Mouse (Mus musculus) myocyte (in vitro differentiated cells): ENCODE measurements at regions not wholly inside any gene's neighbourhood (a gene's known extent, or its start where the extent isn't known, plus 50 kb on each side); places are given as distances from the start of the nearest gene placed in this dataset.

Source experiments
- H3K27me3 ChIP-seq: one replicate; pipeline ENCODE4 v1.6.1; 2011; ENCODE audit not compliant: control insufficient read depth, insufficient read depth, insufficient read length
- H3K36me3 ChIP-seq: one replicate; pipeline ENCODE4 v1.6.1; 2011; ENCODE audit not compliant: control insufficient read depth, insufficient read depth
- H3K4me2 ChIP-seq: one replicate; pipeline ENCODE4 v1.6.1; 2011; ENCODE audit warnings: low read depth, control low read depth
- H3K4me3 ChIP-seq: one replicate; pipeline ENCODE4 v1.5.1; 2011; ENCODE audit warnings: mild to moderate bottlenecking, control low read depth, moderate library complexity
- H3K79me2 ChIP-seq: one replicate; pipeline ENCODE4 v1.6.1; 2011; ENCODE audit not compliant: control insufficient read depth, insufficient read depth
- H3ac ChIP-seq: one replicate; pipeline ENCODE4 v1.6.1; 2011; ENCODE audit not compliant: control insufficient read depth, insufficient read length
- CEBPB ChIP-seq: IDR thresholded peaks from 2 replicates; pipeline ENCODE4 v1.6.1; 2011; ENCODE audit warnings: mild to moderate bottlenecking, moderate library complexity; ENCODE audit not compliant: poor library complexity, insufficient read depth, severe bottlenecking
- E2F4 ChIP-seq: IDR thresholded peaks from one replicate; pipeline ENCODE4 v1.6.1; 2011; ENCODE audit warnings: mild to moderate bottlenecking, control low read depth, moderate library complexity; ENCODE audit not compliant: insufficient read depth
- MAX ChIP-seq: IDR thresholded peaks from one replicate; pipeline ENCODE4 v1.6.1; 2011; ENCODE audit warnings: low read depth, mild to moderate bottlenecking, control low read depth
- MYOD1 ChIP-seq, 3 experiments: IDR thresholded peaks; one replicate each; pipeline ENCODE4 v1.6.1; 2011; ENCODE audit warnings: control low read depth in 2 of 3, low read depth in 2 of 3, mild to moderate bottlenecking in 2 of 3, moderate library complexity in 1 of 3; ENCODE audit not compliant: insufficient read length in 2 of 3, control insufficient read depth in 1 of 3
- MYOG ChIP-seq, 3 experiments: IDR thresholded peaks; one replicate each; pipeline ENCODE4 v1.6.1; 2011; ENCODE audit warnings: control low read depth in 2 of 3, low read depth in 2 of 3, mild to moderate bottlenecking in 2 of 3; ENCODE audit not compliant: insufficient read length in 2 of 3, control insufficient read depth in 1 of 3, insufficient read depth in 1 of 3
- POLR2A ChIP-seq: IDR thresholded peaks from one replicate; pipeline ENCODE4 v1.6.1; 2011; ENCODE audit warnings: low read depth, mild to moderate bottlenecking, control low read depth, moderate library complexity; ENCODE audit not compliant: insufficient read length
- POLR2AphosphoS2 ChIP-seq: IDR thresholded peaks from one replicate; pipeline ENCODE4 v1.6.1; 2011; ENCODE audit warnings: low read depth, control low read depth; ENCODE audit not compliant: insufficient read length
- REST ChIP-seq: IDR thresholded peaks from one replicate; pipeline ENCODE4 v1.6.1; 2011; ENCODE audit warnings: mild to moderate bottlenecking, control low read depth, moderate library complexity; ENCODE audit not compliant: insufficient read depth, insufficient read length
- SRF ChIP-seq: IDR thresholded peaks from one replicate; pipeline ENCODE4 v1.6.1; 2011; ENCODE audit warnings: low read depth; ENCODE audit not compliant: control insufficient read depth, insufficient read length
- TCF12 ChIP-seq: IDR thresholded peaks from one replicate; pipeline ENCODE4 v1.6.1; 2011; ENCODE audit warnings: mild to moderate bottlenecking, control low read depth; ENCODE audit not compliant: poor library complexity, insufficient read depth, severe bottlenecking
- TCF3 ChIP-seq: IDR thresholded peaks from one replicate; pipeline ENCODE4 v1.6.1; 2011; ENCODE audit warnings: low read depth, control low read depth; ENCODE audit not compliant: insufficient read length
- USF1 ChIP-seq: IDR thresholded peaks from one replicate; pipeline ENCODE4 v1.6.1; 2011; ENCODE audit warnings: low read depth, mild to moderate bottlenecking, control low read depth, moderate library complexity

GRCm38 (mm10) chr16:77235449-77235848, 221.9 kb downstream of the Usp25 start:
- TF ChIP-seq POLR2A = no peak
- TF ChIP-seq MYOD1 (IDR thresholded peaks at IDR 0.05; ENCODE audit: control insufficient read depth in 1 of 3, insufficient read length in 2 of 3, low read depth in 2 of 3) = no peak
- TF ChIP-seq SRF = no peak
- TF ChIP-seq TCF3 = no peak
- no peak for TF ChIP-seq E2F4
- no peak for TF ChIP-seq MAX
- no peak for TF ChIP-seq CEBPB
- TF ChIP-seq MYOG (IDR thresholded peaks at IDR 0.05; ENCODE audit: control insufficient read depth in 1 of 3, insufficient read depth in 1 of 3, insufficient read length in 2 of 3, low read depth in 2 of 3) = no peak
- TF ChIP-seq REST = no peak
- no peak for TF ChIP-seq USF1
- TF ChIP-seq POLR2AphosphoS2 = no peak
- no peak for TF ChIP-seq TCF12

More at GRCm38 (mm10) chr16:77235449-77235848, 221.9 kb downstream of the Usp25 start:
- Histone ChIP-seq H3K4me2 (no peak overlapping the region), H3ac (no peak overlapping the region), H3K27me3 (no peaks in the 10 kb centered on the region), H3K79me2 (no peaks in the 10 kb centered on the region), H3K36me3 (no peaks in the 10 kb centered on the region), H3K4me3 (no peak overlapping the region)
